Mouse (Mus musculus): ENCODE measurements around the gene Prokr2. TPM values are rescaled to one million over a fixed set of nuclear protein-coding genes. Genes with fewer than 3 reads are reported as not detected.

The Prokr2 gene
- total RNA-seq (2023): not detected

GRCm38 (mm10) chr2:132385194-132385838 lies at the start of gene Prokr2:
Gene Prokr2 (minus strand): TSS chr2:132385447.

Other genes with a start within 250 kb of the Prokr2 start
- gene Slc23a2, start 240.3 kb downstream of the Prokr2 start, total RNA-seq (2023): 10 to 100 TPM; 11.9 to 13.0 TPM
- gene Tmem230, start 137.6 kb downstream of the Prokr2 start, total RNA-seq (2023): 10 to 100 TPM; 33.4 to 44.1 TPM
- gene Pcna, start 132.1 kb downstream of the Prokr2 start, total RNA-seq (2023): 100 to 1,000 TPM; 296 to 361 TPM
- gene Cds2, start 122.3 kb downstream of the Prokr2 start, total RNA-seq (2023): 10 to 100 TPM; 84.6 to 93.0 TPM
- gene Gpcpd1, start 202.3 kb upstream of the Prokr2 start, total RNA-seq (2023): 10 to 100 TPM; 84.5 to 87.0 TPM